Mouse (Mus musculus): ENCODE measurements around the gene Six2. TPM values are rescaled to one million over a fixed set of nuclear protein-coding genes. Genes with fewer than 3 reads are reported as not detected.

Gene Six2
- polyA plus RNA-seq, 1 experiment: 0.08 TPM

- peaks cover 3% of the 10 kb centered on the region; the same call in 1 of the 2 replicates for H3K4me1 ChIP-seq (ENCODE audit: control insufficient read depth, insufficient read depth, insufficient read length)
- H3K27me3 ChIP-seq (ENCODE audit: control insufficient read depth, insufficient read depth, low read length): peaks cover 22% of the 10 kb centered on the region
- DNase-seq (ENCODE audit: low read depth in 1 of 2, low spot score in 2 of 2): no peak
These were observed 6.3 kb downstream of the Six2 start for GRCm38 (mm10) chr17:85681741-85682140.

GRCm38 (mm10) chr17:85680851-85681550 lies 7.1 kb downstream of the Six2 start:
- no peak for DNase-seq (ENCODE audit: low read depth in 1 of 2, low spot score in 2 of 2)
- H3K4me3 ChIP-seq (ENCODE audit: extremely low read depth, insufficient read depth, insufficient read length): no peak overlapping the region
- no peaks in the 10 kb centered on the region for H3K36me3 ChIP-seq (ENCODE audit: control insufficient read depth, insufficient read depth, low read length)
- peaks cover 3% of the 10 kb centered on the region; the same call in 1 of the 2 replicates for H3K4me1 ChIP-seq (ENCODE audit: control insufficient read depth, insufficient read depth, insufficient read length)
- H3K27me3 ChIP-seq (ENCODE audit: control insufficient read depth, insufficient read depth, low read length): peaks cover 22% of the 10 kb centered on the region
- no peak for TF ChIP-seq CTCF (IDR thresholded peaks at IDR 0.05; ENCODE audit: extremely low read depth, insufficient read depth, insufficient read length, insufficient replicate concordance)
- no peak for TF ChIP-seq POLR2A (IDR thresholded peaks at IDR 0.05; ENCODE audit: low read depth, low read length)
- WGBS: 12% methylated on average over 19 of the region's 19 CpGs
- H3K27ac ChIP-seq (ENCODE audit: insufficient read depth, low read length): no peak overlapping the region

More at GRCm38 (mm10) chr17:85681741-85682140, 6.3 kb downstream of the Six2 start:
- no peak overlapping the region for H3K4me3 ChIP-seq (ENCODE audit: extremely low read depth, insufficient read depth, insufficient read length)
- no peak overlapping the region for H3K27ac ChIP-seq (ENCODE audit: insufficient read depth, low read length)
- H3K36me3 ChIP-seq (ENCODE audit: control insufficient read depth, insufficient read depth, low read length): no peaks in the 10 kb centered on the region
- TF ChIP-seq POLR2A (IDR thresholded peaks at IDR 0.05; ENCODE audit: low read depth, low read length) (no peak), CTCF (IDR thresholded peaks at IDR 0.05; ENCODE audit: extremely low read depth, insufficient read depth, insufficient read length, insufficient replicate concordance) (no peak)
- 21% methylated on average over 6 of the region's 6 CpGs for WGBS

GRCm38 (mm10) chr17:85680116-85680850 lies 7.8 kb downstream of the Six2 start:
- no peak for TF ChIP-seq CTCF (IDR thresholded peaks at IDR 0.05; ENCODE audit: extremely low read depth, insufficient read depth, insufficient read length, insufficient replicate concordance)
- TF ChIP-seq POLR2A (IDR thresholded peaks at IDR 0.05; ENCODE audit: low read depth, low read length): no peak
- Histone ChIP-seq H3K36me3 (ENCODE audit: control insufficient read depth, insufficient read depth, low read length) (no peaks in the 10 kb centered on the region), H3K4me3 (ENCODE audit: extremely low read depth, insufficient read depth, insufficient read length) (no peak overlapping the region), H3K27me3 (ENCODE audit: control insufficient read depth, insufficient read depth, low read length) (peaks cover 18% of the 10 kb centered on the region), H3K27ac (ENCODE audit: insufficient read depth, low read length) (no peak overlapping the region), H3K4me1 (ENCODE audit: control insufficient read depth, insufficient read depth, insufficient read length) (peaks cover 3% of the 10 kb centered on the region; the same call in 1 of the 2 replicates)
- 5% methylated on average over 21 of the region's 21 CpGs for WGBS
- DNase-seq (ENCODE audit: low read depth in 1 of 2, low spot score in 2 of 2): no peak

- H3K27me3 ChIP-seq (ENCODE audit: control insufficient read depth, insufficient read depth, low read length): peaks cover 13% of the 10 kb centered on the region
These were observed 8.4 kb downstream of the Six2 start for GRCm38 (mm10) chr17:85679651-85680050.

GRCm38 (mm10) chr17:85664618-85665320 lies 23.3 kb downstream of the Six2 start:
- no peak overlapping the region for H3K27ac ChIP-seq (ENCODE audit: insufficient read depth, low read length)
- DNase-seq (ENCODE audit: low read depth in 1 of 2, low spot score in 2 of 2): no peak
- no peaks in the 10 kb centered on the region for H3K27me3 ChIP-seq (ENCODE audit: control insufficient read depth, insufficient read depth, low read length)
- H3K36me3 ChIP-seq (ENCODE audit: control insufficient read depth, insufficient read depth, low read length): no peaks in the 10 kb centered on the region
- no peak overlapping the region for H3K4me3 ChIP-seq (ENCODE audit: extremely low read depth, insufficient read depth, insufficient read length)
- no peaks in the 10 kb centered on the region for H3K4me1 ChIP-seq (ENCODE audit: control insufficient read depth, insufficient read depth, insufficient read length)
- WGBS: 3% methylated on average over 20 of the region's 20 CpGs
- TF ChIP-seq CTCF (IDR thresholded peaks at IDR 0.05; ENCODE audit: extremely low read depth, insufficient read depth, insufficient read length, insufficient replicate concordance) (peak; percentile 45; the same call in 1 of the 2 replicates), POLR2A (IDR thresholded peaks at IDR 0.05; ENCODE audit: low read depth, low read length) (no peak)

More at GRCm38 (mm10) chr17:85679651-85680050, 8.4 kb downstream of the Six2 start:
- TF ChIP-seq CTCF (IDR thresholded peaks at IDR 0.05; ENCODE audit: extremely low read depth, insufficient read depth, insufficient read length, insufficient replicate concordance): no peak
- TF ChIP-seq POLR2A (IDR thresholded peaks at IDR 0.05; ENCODE audit: low read depth, low read length): no peak
- 5% methylated on average over 15 of the region's 15 CpGs for whole genome bisulfite sequencing
- Histone ChIP-seq H3K27ac (ENCODE audit: insufficient read depth, low read length) (no peak overlapping the region), H3K4me1 (ENCODE audit: control insufficient read depth, insufficient read depth, insufficient read length) (peaks cover 3% of the 10 kb centered on the region; the same call in 1 of the 2 replicates), H3K36me3 (ENCODE audit: control insufficient read depth, insufficient read depth, low read length) (no peaks in the 10 kb centered on the region), H3K4me3 (ENCODE audit: extremely low read depth, insufficient read depth, insufficient read length) (no peak overlapping the region)
- DNase-seq (ENCODE audit: low read depth in 1 of 2, low spot score in 2 of 2): no peak

GRCm38 (mm10) chr17:85664202-85664601 lies 23.9 kb downstream of the Six2 start:
- no peak overlapping the region for H3K27ac ChIP-seq (ENCODE audit: insufficient read depth, low read length)
- DNase-seq (ENCODE audit: low read depth in 1 of 2, low spot score in 2 of 2): no peak
- 13% methylated on average over 2 of the region's 2 CpGs for WGBS
- H3K27me3 ChIP-seq (ENCODE audit: control insufficient read depth, insufficient read depth, low read length): no peaks in the 10 kb centered on the region
- TF ChIP-seq CTCF (IDR thresholded peaks at IDR 0.05; ENCODE audit: extremely low read depth, insufficient read depth, insufficient read length, insufficient replicate concordance) (no peak), POLR2A (IDR thresholded peaks at IDR 0.05; ENCODE audit: low read depth, low read length) (no peak)
- H3K36me3 ChIP-seq (ENCODE audit: control insufficient read depth, insufficient read depth, low read length): no peaks in the 10 kb centered on the region
- H3K4me3 ChIP-seq (ENCODE audit: extremely low read depth, insufficient read depth, insufficient read length): no peak overlapping the region
- H3K4me1 ChIP-seq (ENCODE audit: control insufficient read depth, insufficient read depth, insufficient read length): no peaks in the 10 kb centered on the region
